Mouse (Mus musculus) thymus, adult 2 months (tissue): ENCODE measurements around the gene Dcaf4.

Experiments
- CTCF ChIP-seq: fragments of 200-500 bp; IDR thresholded peaks from 2 replicates; pipeline ENCODE4 v1.5.1; 2012; ENCODE audit warnings: mild to moderate bottlenecking, control low read depth, low read length, moderate library complexity, borderline replicate concordance; ENCODE audit not compliant: control insufficient read depth, poor library complexity, insufficient read depth; ENCODE audit errors: extremely low read depth
- POLR2A ChIP-seq: fragments of 200-500 bp; IDR thresholded peaks from 2 replicates; pipeline ENCODE4 v1.6.1; 2012; ENCODE audit warnings: mild to moderate bottlenecking, low read length, control low read depth, moderate library complexity; ENCODE audit not compliant: control insufficient read depth, poor library complexity, insufficient read depth; ENCODE audit errors: extremely low read depth

DNA sequence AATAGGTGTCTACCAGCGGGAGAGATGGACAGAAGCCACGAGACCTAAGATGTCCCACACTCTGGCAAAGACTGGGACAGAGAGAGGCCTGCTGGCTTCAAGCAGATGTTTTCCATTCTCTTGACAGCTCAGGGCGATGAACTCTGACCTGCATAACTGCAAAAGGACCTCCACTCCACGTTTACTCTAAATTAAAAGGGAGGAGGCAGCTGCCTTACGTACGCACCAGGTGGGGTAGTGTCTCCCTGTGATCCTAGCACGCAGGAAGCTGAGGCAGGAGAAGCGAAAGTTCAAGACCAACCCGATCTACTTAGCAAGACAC lies 24.3 kb upstream of the Dcaf4 start:
- TF ChIP-seq CTCF = no peak
- TF ChIP-seq POLR2A = no peak
